Mouse (Mus musculus) embryonic fibroblast, embryonic 13.5 days (primary cell): Measurements from ENCODE around the gene 4930453N24Rik. TPM values are rescaled to one million over a fixed set of nuclear protein-coding genes. Genes with fewer than 3 reads are reported as not detected.
A peak's percentile ranks its signal among the peaks of the same experiment; 100 is the strongest.

Experiments used
- H3K27ac ChIP-seq: 2 replicates; pipeline ENCODE4 v1.5.1; 2012; ENCODE audit warnings: low read length, control low read depth, inconsistent platforms; ENCODE audit not compliant: insufficient read depth
- H3K4me1 ChIP-seq: 2 replicates; pipeline ENCODE4 v1.6.1; 2011; ENCODE audit warnings: low read length; ENCODE audit not compliant: control insufficient read depth, insufficient read depth
- H3K4me3 ChIP-seq: 2 replicates; pipeline ENCODE4 v1.5.1; 2011; ENCODE audit warnings: mild to moderate bottlenecking, control low read depth, low read length; ENCODE audit not compliant: insufficient read depth
- CTCF ChIP-seq: IDR thresholded peaks from 2 replicates; pipeline ENCODE4 v1.5.1; 2011; ENCODE audit warnings: mild to moderate bottlenecking, control low read depth, low read length, moderate library complexity, borderline replicate concordance; ENCODE audit not compliant: insufficient read depth
- POLR2A ChIP-seq: IDR thresholded peaks from 2 replicates; pipeline ENCODE4 v1.6.1; 2011; ENCODE audit warnings: low read depth, mild to moderate bottlenecking, control low read depth, low read length, moderate library complexity
- polyA plus RNA-seq: library from polyadenylated mRNA; stranded (reverse); fragments of >200 nt; gene quantifications from 2 replicates; pipeline ENCODE4 v1.2.4, GENCODE M21; 2011; ENCODE audit warnings: low read depth; ENCODE audit not compliant: missing spikeins, insufficient read length

Gene 4930453N24Rik
- 42.1 and 49.1 TPM in 2 replicates for polyA plus RNA-seq

GRCm38 (mm10) chr16:64770521-64771430, at the start of gene 4930453N24Rik:
4930453N24Rik (minus strand) TSS chr16:64771161.
- Histone ChIP-seq H3K27ac (peak within 1 kb of the TSS; percentile 37), H3K4me3 (peak within 1 kb of the TSS; percentile 98), H3K4me1 (no peaks in the 10 kb centered on the region)
- TF ChIP-seq POLR2A, result peak; percentile 78
- TF ChIP-seq CTCF, result no peak

GRCm38 (mm10) chr16:64817094-64817765, 46.3 kb upstream of the 4930453N24Rik start:
- Histone ChIP-seq H3K4me3 (no peak overlapping the region), H3K27ac (no peak overlapping the region), H3K4me1 (no peaks in the 10 kb centered on the region)
- no peak for TF ChIP-seq CTCF
- TF ChIP-seq POLR2A, result no peak

GRCm38 (mm10) chr16:64803041-64803440, 32.1 kb upstream of the 4930453N24Rik start:
- no peak for TF ChIP-seq POLR2A
- TF ChIP-seq CTCF, result no peak
- Histone ChIP-seq H3K4me1 (no peaks in the 10 kb centered on the region), H3K4me3 (no peak overlapping the region), H3K27ac (no peak overlapping the region)

GRCm38 (mm10) chr16:64801638-64802037, 30.7 kb upstream of the 4930453N24Rik start:
- H3K27ac ChIP-seq, result no peak overlapping the region
- H3K4me1 ChIP-seq, result 0 out of 2 replicates have a peak, but pooled peaks cover 2% of the 10 kb centered on the region
- TF ChIP-seq CTCF (no peak), POLR2A (no peak)
- H3K4me3 ChIP-seq, result no peak overlapping the region

DNA sequence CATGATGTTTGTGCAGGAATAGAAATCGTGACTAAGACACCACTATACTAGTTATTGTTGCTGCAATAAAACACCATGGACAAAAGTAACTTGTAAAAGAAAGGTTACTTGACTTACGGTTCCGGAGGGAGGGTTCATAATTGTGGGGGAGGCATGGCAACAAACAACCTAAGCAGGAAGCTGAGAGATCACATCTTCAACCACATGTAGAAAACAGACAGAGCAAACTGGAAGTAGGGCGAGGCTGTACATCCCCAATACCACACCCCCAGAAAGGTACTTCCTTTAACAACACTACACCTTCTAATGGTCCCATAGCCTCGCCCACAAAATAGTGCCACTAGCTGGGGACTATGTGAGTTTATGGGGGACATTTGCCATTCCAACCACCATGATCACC, 29.4 kb upstream of the 4930453N24Rik start:
- no peak for TF ChIP-seq CTCF
- TF ChIP-seq POLR2A, result no peak
- Histone ChIP-seq H3K4me3 (no peak overlapping the region), H3K4me1 (0 out of 2 replicates have a peak, but pooled peaks cover 2% of the 10 kb centered on the region), H3K27ac (no peak overlapping the region)

GRCm38 (mm10) chr16:64794802-64795201, 23.8 kb upstream of the 4930453N24Rik start:
- Histone ChIP-seq H3K27ac (no peak overlapping the region), H3K4me3 (no peak overlapping the region), H3K4me1 (0 out of 2 replicates have a peak, but pooled peaks cover 2% of the 10 kb centered on the region)
- no peak for TF ChIP-seq CTCF
- TF ChIP-seq POLR2A, result no peak

- H3K27ac ChIP-seq, result no peak overlapping the region
- H3K4me1 ChIP-seq, result no peaks in the 10 kb centered on the region
- H3K4me3 ChIP-seq, result no peak overlapping the region
- TF ChIP-seq CTCF, result no peak
- TF ChIP-seq POLR2A, result no peak
Measured at GRCm38 (mm10) chr16:64789706-64790105, 18.7 kb upstream of the 4930453N24Rik start.

DNA sequence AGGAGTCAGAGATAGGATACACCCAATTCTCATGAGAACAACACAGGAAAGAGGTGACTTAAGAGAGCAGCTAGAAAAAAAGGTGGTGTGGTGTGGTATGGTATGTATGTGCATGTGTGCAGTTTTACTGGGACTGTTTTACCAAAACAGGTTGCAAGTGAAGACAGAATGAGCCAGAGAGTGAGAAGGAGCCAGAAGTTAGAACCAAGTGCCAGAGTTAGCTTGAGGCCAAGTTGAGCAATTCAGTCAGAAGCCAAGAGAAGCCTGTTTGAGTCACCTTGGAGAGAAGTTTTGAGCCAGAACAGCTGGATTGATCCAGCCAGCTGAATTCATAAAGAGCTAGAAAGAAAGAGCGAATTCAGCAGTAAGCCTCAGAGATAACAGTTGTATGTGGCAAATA, 4.6 kb upstream of the 4930453N24Rik start:
- H3K27ac ChIP-seq, result no peak overlapping the region
- TF ChIP-seq POLR2A (no peak), CTCF (no peak)
- no peak overlapping the region for H3K4me3 ChIP-seq
- H3K4me1 ChIP-seq, result no peaks in the 10 kb centered on the region

- Histone ChIP-seq H3K4me3 (peak overlapping the region; percentile 98; the same call in 1 of the 2 replicates), H3K4me1 (no peaks in the 10 kb centered on the region), H3K27ac (no peak overlapping the region)
- TF ChIP-seq POLR2A, result no peak
- no peak for TF ChIP-seq CTCF
Measured at GRCm38 (mm10) chr16:64771431-64771818, 464 bp upstream of the 4930453N24Rik start.
